Mouse (Mus musculus) C2C12 (cell line): Measurements from ENCODE around the gene Camta1.

Experiments used
- CTCF ChIP-seq: IDR thresholded peaks from one replicate; pipeline ENCODE4 v1.5.1; 2011; ENCODE audit not compliant: control insufficient read depth, insufficient read depth, insufficient read length
- MAX ChIP-seq: IDR thresholded peaks from one replicate; pipeline ENCODE4 v1.6.1; 2011; ENCODE audit warnings: mild to moderate bottlenecking, control low read depth
- MYOD1 ChIP-seq: IDR thresholded peaks from one replicate; pipeline ENCODE4 v1.6.1; 2011; ENCODE audit warnings: low read depth; ENCODE audit not compliant: control insufficient read depth, insufficient read length
- MYOG ChIP-seq: IDR thresholded peaks from one replicate; pipeline ENCODE4 v1.6.1; 2011; ENCODE audit not compliant: control insufficient read depth, insufficient read length; ENCODE audit errors: extremely low read depth
- USF1 ChIP-seq: IDR thresholded peaks from one replicate; pipeline ENCODE4 v1.6.1; 2011; ENCODE audit warnings: low read depth, mild to moderate bottlenecking, control low read depth, moderate library complexity

DNA sequence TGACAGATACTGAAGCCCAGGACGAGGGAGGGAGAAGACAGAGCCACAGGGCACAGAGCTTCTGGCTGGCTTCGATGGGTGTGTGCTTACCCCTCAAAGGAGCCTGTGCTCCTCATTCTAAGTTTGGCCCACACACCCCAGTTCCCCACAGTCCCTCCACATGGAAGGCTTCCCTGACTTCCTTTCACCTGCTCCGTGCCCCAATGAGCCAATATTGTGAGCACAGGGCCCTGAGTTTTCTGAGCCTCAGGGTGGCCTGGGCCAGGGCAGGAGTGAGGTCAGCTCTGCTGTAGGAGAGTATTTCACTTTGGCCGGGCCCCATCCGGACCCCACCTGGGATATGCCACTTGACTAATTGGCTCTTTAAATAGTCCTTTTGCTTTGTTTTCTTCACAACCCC lies 724.0 kb downstream of the Camta1 start:
- no peak for TF ChIP-seq CTCF
- no peak for TF ChIP-seq MYOD1
- no peak for TF ChIP-seq USF1
- no peak for TF ChIP-seq MAX
- TF ChIP-seq MYOG, result no peak
